Mouse (Mus musculus) brown adipose tissue, adult 24 weeks (tissue): Measurements from ENCODE around the gene Dmgdh. TPM values are rescaled to one million over a fixed set of nuclear protein-coding genes. Genes with fewer than 3 reads are reported as not detected.

ENCODE experiments used
- H3K27ac ChIP-seq: fragments of 200-500 bp; replicated peaks from 2 replicates; pipeline ENCODE4 v1.5.1; 2012; ENCODE audit warnings: low read depth, mild to moderate bottlenecking, low read length
- H3K4me1 ChIP-seq: fragments of 200-500 bp; 2 replicates; pipeline ENCODE4 v1.6.1; 2012; ENCODE audit warnings: low read length, mixed read lengths; ENCODE audit not compliant: control insufficient read depth, insufficient read depth, insufficient read length
- H3K4me3 ChIP-seq: fragments of 200-500 bp; 2 replicates; pipeline ENCODE4 v1.5.1; 2012; ENCODE audit warnings: low read depth, mild to moderate bottlenecking, low read length, moderate library complexity; ENCODE audit not compliant: insufficient read depth
- polyA plus RNA-seq: library from polyadenylated mRNA; stranded (reverse); fragments of >200 nt; gene quantifications from 2 replicates; pipeline ENCODE4 v1.2.4, GENCODE M21; 2012; ENCODE audit not compliant: missing spikeins, insufficient read depth, insufficient read length

The Dmgdh gene
- not detected in 2 replicates for polyA plus RNA-seq

DNA sequence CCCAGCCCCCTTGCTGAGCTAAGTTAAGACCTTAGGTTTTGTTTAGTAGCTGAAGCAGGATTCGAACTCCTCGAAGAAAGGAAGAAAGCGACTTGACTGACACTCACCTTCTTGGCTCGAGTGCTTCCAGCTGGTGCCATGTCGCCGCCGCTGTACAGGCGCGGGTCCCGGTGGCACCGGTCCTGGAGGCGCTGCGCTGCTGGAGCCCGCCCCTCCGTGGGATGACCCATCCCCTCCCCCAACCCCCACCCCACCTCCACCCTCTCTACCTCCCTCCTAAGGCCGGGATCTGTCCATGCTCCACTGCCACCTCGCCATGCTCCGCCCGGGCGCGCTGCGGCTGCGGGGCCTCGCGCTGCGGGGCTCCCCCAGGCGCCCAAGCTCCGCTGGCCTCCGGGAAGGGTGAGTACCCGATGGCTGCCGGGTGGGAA is at the start of gene Dmgdh, which contains the start of gene Bhmt2:
Gene Dmgdh, plus strand, starts transcription at position 303 of the 431 bp plus-strand sequence.
Gene Bhmt2, minus strand, starts transcription at position 172 of the 431 bp plus-strand sequence.
- H3K4me3 ChIP-seq: no peak within 1 kb of the TSS
- no peaks in the 10 kb centered on the region for H3K4me1 ChIP-seq
- H3K27ac ChIP-seq: no peak within 1 kb of the TSS

DNA sequence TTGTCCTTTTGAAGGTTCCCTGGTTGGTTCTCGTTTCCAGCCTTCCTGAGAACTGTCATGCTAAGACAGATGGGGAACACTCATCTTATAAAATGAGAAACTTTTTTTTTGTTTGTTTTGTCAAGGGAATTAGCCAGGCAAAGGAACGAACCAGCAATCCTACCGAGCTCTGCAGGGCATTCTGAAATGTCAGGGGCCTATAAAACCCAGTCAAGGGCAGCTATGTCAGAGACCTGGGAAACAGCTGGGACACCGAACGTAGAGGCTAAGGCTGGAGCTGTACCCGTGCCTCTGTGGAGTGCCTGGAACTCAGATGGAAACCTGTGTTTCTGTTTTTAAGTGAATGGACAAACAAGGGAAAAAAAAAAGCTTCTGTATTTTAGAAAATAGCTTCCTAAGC is 45.4 kb upstream of the Dmgdh start:
- Histone ChIP-seq H3K4me1 (no peaks in the 10 kb centered on the region), H3K27ac (no peak overlapping the region), H3K4me3 (no peak overlapping the region)

- no peak overlapping the region for H3K4me3 ChIP-seq
- no peak overlapping the region for H3K27ac ChIP-seq
- no peaks in the 10 kb centered on the region for H3K4me1 ChIP-seq
These were observed 43.1 kb upstream of the Dmgdh start for GRCm38 (mm10) chr13:93630941-93631705.

GRCm38 (mm10) chr13:93632927-93633326 is 41.3 kb upstream of the Dmgdh start:
- Histone ChIP-seq H3K27ac (no peak overlapping the region), H3K4me1 (no peaks in the 10 kb centered on the region), H3K4me3 (no peak overlapping the region)

- no peak overlapping the region for H3K4me3 ChIP-seq
- H3K4me1 ChIP-seq: no peaks in the 10 kb centered on the region
- no peak overlapping the region for H3K27ac ChIP-seq
These were observed 37.7 kb upstream of the Dmgdh start for GRCm38 (mm10) chr13:93636561-93636960.

DNA sequence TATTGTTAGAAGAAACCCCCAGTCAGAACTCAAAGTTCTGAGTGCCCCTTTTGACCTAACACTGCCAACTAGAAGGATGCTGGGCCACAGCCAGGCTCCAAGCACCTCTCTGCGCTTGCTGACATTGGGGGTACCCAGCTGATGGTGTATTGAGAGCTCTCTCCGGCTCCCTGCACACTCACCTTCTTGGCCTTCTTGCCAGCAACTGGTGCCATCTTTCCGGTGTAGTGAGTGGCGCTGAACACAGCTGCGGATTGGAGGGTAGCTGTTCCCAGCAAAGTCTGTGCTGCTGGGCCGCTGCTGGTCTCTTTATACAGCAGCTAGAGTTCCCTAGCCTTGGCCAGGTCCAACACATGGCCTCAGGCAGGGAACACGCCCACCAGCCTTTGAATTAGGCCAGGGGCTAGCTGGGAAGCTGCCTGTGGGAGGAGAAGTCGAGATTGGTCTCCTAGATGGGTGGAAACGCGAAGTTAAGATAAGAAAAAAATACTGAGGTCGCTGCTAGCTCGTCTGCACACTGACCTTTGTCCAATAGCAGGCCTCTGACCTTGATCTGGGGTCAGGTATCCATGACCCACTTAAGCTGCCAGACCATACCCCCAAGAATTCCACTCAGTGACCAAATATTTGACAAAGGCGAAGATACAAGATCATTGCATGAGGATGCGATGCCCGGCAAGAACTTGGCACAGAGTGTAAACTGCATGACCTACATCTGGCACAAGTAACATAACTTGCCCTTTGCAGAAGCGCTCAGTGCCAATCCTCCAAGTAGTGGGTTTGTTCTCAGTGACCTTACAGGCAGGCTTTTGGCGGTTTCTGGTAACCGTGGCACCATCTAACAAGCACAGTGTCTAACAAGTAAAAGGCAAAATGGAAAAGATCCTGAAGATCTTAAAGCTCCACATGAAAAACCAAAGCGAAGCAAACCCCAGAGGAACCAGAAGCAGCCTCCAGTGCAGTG is 36.7 kb upstream of the Dmgdh start, which contains the start of gene Bhmt:
Gene Bhmt, minus strand, starts transcription at position 680 of the 964 bp plus-strand sequence.
- H3K4me1 ChIP-seq: no peaks in the 10 kb centered on the region
- H3K4me3 ChIP-seq: no peak within 1 kb of the TSS
- no peak within 1 kb of the TSS for H3K27ac ChIP-seq

DNA sequence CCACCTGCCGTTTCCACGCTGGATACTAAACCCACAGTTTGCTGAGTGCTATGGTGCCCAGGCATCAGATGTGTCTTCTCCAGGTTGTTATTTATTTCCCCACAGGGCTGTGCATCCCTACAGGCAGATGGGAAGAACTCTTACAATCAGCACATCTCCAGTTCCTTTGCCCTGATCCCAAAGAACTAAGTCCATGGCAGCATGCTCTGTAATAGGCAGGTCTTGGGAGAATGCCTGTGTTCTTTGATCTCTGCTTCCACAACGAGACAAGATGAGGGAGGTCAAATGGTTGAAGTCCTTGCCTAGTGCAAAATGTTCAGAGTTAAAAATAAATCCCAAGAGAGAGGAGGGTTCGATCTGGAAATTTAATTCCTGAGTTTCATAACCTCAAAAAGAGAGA is 34.6 kb upstream of the Dmgdh start:
- Histone ChIP-seq H3K4me1 (no peaks in the 10 kb centered on the region), H3K4me3 (no peak overlapping the region), H3K27ac (no peak overlapping the region)

- H3K27ac ChIP-seq: no peak overlapping the region
- H3K4me1 ChIP-seq: no peaks in the 10 kb centered on the region
- no peak overlapping the region for H3K4me3 ChIP-seq
These were observed 25.7 kb upstream of the Dmgdh start for GRCm38 (mm10) chr13:93648387-93649130.

DNA sequence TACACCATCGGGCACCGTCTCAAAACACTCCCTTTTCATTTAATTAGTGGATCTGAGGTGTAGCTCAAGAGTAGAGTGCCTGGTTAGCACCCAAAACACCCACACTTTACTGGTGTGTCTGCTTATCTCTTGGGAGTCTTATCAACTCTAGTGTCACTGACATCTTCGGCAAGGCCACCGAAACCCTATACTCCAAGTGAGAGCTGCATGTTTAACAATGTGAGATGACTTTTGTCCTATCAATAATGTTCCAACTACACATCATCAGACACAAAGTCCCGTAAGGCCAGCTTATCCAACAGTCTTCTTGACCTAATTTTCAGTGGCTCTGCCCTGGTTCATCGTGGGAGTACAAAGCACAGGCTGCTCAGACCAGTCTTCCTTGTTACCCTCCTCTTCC is 20.9 kb upstream of the Dmgdh start:
- Histone ChIP-seq H3K4me3 (no peak overlapping the region), H3K27ac (no peak overlapping the region)

GRCm38 (mm10) chr13:93657941-93658340 is 16.3 kb upstream of the Dmgdh start:
- no peak overlapping the region for H3K4me3 ChIP-seq
- no peak overlapping the region for H3K27ac ChIP-seq
- no peaks in the 10 kb centered on the region for H3K4me1 ChIP-seq

More for the DNA sequence above, 20.9 kb upstream of the Dmgdh start:
- H3K4me1 ChIP-seq: no peaks in the 10 kb centered on the region

- no peak overlapping the region for H3K27ac ChIP-seq
- H3K4me1 ChIP-seq: no peaks in the 10 kb centered on the region
- H3K4me3 ChIP-seq: no peak overlapping the region
These were observed 6.6 kb upstream of the Dmgdh start for GRCm38 (mm10) chr13:93667586-93667985.

- no peaks in the 10 kb centered on the region for H3K4me1 ChIP-seq
- no peak overlapping the region for H3K27ac ChIP-seq
- H3K4me3 ChIP-seq: no peak overlapping the region
These were observed 1.9 kb upstream of the Dmgdh start for GRCm38 (mm10) chr13:93672371-93672770.

DNA sequence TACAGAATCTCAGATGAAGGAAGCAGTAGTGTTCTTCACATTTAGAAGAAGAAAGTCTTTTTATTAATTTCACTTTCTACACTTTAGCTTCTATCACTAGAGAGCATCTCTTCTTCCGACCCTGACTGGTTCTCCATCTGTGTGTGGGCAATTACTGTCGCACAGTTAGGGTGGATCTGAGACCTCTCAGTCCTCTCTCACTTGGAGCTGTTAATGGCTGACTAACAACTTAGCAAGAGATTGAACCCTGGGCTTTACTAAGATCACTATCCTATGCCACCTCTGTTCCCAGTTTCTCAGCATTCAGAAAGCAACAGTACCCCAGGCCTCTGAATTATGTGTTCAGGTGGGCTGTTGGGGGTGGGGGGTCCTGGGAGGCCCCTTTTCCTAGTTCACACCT is 937 bp upstream of the Dmgdh start:
- Histone ChIP-seq H3K27ac (no peak overlapping the region), H3K4me1 (no peaks in the 10 kb centered on the region), H3K4me3 (no peak overlapping the region)

DNA sequence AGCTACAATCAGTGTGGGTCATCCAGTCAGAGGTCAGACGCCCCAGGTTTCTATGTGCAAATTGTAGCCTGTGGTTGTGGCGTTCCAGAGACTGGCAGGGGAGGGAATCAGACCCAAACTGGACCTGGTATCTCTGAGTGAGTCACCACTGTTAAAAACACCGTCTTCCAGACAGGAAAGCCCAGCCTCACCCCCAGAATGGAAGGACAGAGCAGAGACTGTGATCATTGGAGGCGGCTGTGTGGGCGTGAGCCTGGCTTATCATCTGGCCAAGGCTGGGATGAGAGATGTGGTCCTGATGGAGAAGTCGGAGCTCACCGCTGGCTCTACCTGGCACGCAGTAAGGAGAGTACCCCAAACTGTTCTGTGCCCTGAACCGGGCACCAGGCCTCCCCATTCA is 2.6 kb downstream of the Dmgdh start:
- no peak overlapping the region for H3K4me3 ChIP-seq
- no peak overlapping the region for H3K27ac ChIP-seq
- no peaks in the 10 kb centered on the region for H3K4me1 ChIP-seq

- Histone ChIP-seq H3K4me3 (no peak overlapping the region), H3K4me1 (no peaks in the 10 kb centered on the region), H3K27ac (no peak overlapping the region)
These were observed 9.1 kb downstream of the Dmgdh start for GRCm38 (mm10) chr13:93683336-93683735.
